Mouse (Mus musculus) myocyte (in vitro differentiated cells): Measurements from ENCODE around the gene 4933407L21Rik.

Experiments used
- CEBPB ChIP-seq: IDR thresholded peaks from 2 replicates; pipeline ENCODE4 v1.6.1; 2011; ENCODE audit warnings: mild to moderate bottlenecking, moderate library complexity; ENCODE audit not compliant: poor library complexity, insufficient read depth, severe bottlenecking
- E2F4 ChIP-seq: IDR thresholded peaks from one replicate; pipeline ENCODE4 v1.6.1; 2011; ENCODE audit warnings: mild to moderate bottlenecking, control low read depth, moderate library complexity; ENCODE audit not compliant: insufficient read depth
- MAX ChIP-seq: IDR thresholded peaks from one replicate; pipeline ENCODE4 v1.6.1; 2011; ENCODE audit warnings: low read depth, mild to moderate bottlenecking, control low read depth
- MYOD1 ChIP-seq, 3 experiments: IDR thresholded peaks; one replicate each; pipeline ENCODE4 v1.6.1; 2011; ENCODE audit warnings: control low read depth in 2 of 3, low read depth in 2 of 3, mild to moderate bottlenecking in 2 of 3, moderate library complexity in 1 of 3; ENCODE audit not compliant: insufficient read length in 2 of 3, control insufficient read depth in 1 of 3
- MYOG ChIP-seq, 3 experiments: IDR thresholded peaks; one replicate each; pipeline ENCODE4 v1.6.1; 2011; ENCODE audit warnings: control low read depth in 2 of 3, low read depth in 2 of 3, mild to moderate bottlenecking in 2 of 3; ENCODE audit not compliant: insufficient read length in 2 of 3, control insufficient read depth in 1 of 3, insufficient read depth in 1 of 3
- POLR2A ChIP-seq: IDR thresholded peaks from one replicate; pipeline ENCODE4 v1.6.1; 2011; ENCODE audit warnings: low read depth, mild to moderate bottlenecking, control low read depth, moderate library complexity; ENCODE audit not compliant: insufficient read length
- POLR2AphosphoS2 ChIP-seq: IDR thresholded peaks from one replicate; pipeline ENCODE4 v1.6.1; 2011; ENCODE audit warnings: low read depth, control low read depth; ENCODE audit not compliant: insufficient read length
- TCF12 ChIP-seq: IDR thresholded peaks from one replicate; pipeline ENCODE4 v1.6.1; 2011; ENCODE audit warnings: mild to moderate bottlenecking, control low read depth; ENCODE audit not compliant: poor library complexity, insufficient read depth, severe bottlenecking
- TCF3 ChIP-seq: IDR thresholded peaks from one replicate; pipeline ENCODE4 v1.6.1; 2011; ENCODE audit warnings: low read depth, control low read depth; ENCODE audit not compliant: insufficient read length
- USF1 ChIP-seq: IDR thresholded peaks from one replicate; pipeline ENCODE4 v1.6.1; 2011; ENCODE audit warnings: low read depth, mild to moderate bottlenecking, control low read depth, moderate library complexity

DNA sequence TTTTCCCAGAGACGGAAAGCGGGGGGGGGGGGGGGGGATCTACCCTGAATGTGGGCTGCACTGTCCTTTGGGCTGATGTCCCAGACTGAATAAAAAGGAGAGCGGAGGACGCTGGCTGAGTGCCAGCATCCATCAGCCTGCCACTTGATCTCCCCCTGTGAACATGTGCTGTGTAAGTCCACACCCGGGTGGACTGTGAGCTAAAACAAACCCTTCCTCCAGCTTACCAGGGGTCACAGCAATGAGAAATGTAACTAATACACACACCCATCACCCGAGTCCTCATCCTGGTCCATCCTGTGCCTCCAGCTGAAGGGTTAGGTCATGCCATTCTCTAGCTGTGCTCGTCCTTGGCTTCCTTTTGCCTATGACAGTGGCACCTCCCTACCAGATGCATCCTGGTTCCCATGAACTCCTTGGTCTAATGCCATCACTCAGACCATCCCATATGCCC is 26.1 kb upstream of the 4933407L21Rik start:
- TF ChIP-seq USF1 (no peak), TCF12 (no peak), POLR2A (no peak), MAX (no peak), CEBPB (no peak), POLR2AphosphoS2 (no peak), E2F4 (no peak), MYOG (IDR thresholded peaks at IDR 0.05; ENCODE audit: control insufficient read depth in 1 of 3, insufficient read depth in 1 of 3, insufficient read length in 2 of 3, low read depth in 2 of 3) (no peak), MYOD1 (IDR thresholded peaks at IDR 0.05; ENCODE audit: control insufficient read depth in 1 of 3, insufficient read length in 2 of 3, low read depth in 2 of 3) (no peak), TCF3 (no peak)
